Mouse (Mus musculus): ENCODE data around the gene Rai2.

DNA sequence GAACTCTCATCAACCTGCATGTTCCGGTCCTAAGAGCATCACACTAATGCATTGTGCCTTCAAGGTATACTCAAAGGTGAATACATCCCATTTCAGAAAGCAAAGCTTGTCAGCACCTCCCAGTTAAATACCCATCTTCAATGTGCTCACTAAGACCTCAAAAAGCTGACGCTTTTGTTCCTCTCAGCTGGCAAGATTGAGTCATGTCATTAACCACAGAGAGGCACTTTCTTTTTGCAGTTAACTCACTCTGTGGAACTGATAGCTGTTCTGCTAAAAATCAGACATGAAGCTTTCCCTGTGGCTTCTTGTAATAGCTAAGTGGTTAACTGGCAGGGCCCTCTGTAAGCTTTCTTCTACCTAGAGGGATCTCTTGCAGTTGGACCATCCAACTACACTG, 36.6 kb downstream of the Rai2 start:
- TF ChIP-seq CTCF (IDR thresholded peaks at IDR 0.05; ENCODE audit: control insufficient read depth, insufficient read depth, low read length) = no peak
- TF ChIP-seq POLR2A (IDR thresholded peaks at IDR 0.05; ENCODE audit: borderline replicate concordance, control insufficient read depth, low read depth, low read length) = no peak
